Mouse (Mus musculus) megakaryocyte-erythroid progenitor cell, adult 5-6 weeks (primary cell): ENCODE data around the gene Htr1d. TPM values are rescaled to one million over a fixed set of nuclear protein-coding genes. Genes with fewer than 3 reads are reported as not detected.

ENCODE experiments used
- ATAC-seq: replicated peaks from 2 replicates; pipeline ENCODE4 v1.8.0; 2016; ENCODE audit warnings: mild to moderate bottlenecking, inconsistent platforms; ENCODE audit not compliant: severe bottlenecking, poor library complexity, low FRiP score, low TSS enrichment
- total RNA-seq, 2 experiments: library from RNA; stranded (forward) in 1 of 2; stranded (reverse) in 1 of 2; fragments of 200-1000, 215-1000 nt in 1 of 2; fragments of >200 nt in 1 of 2; fragmentation: Nextera tagmentation in 1 of 2; gene quantifications; 2 replicates each; pipeline ENCODE4 v1.2.3; 2014 to 2017

The Htr1d gene
- total RNA-seq, 2 experiments from 2014 or later: not detected

DNA sequence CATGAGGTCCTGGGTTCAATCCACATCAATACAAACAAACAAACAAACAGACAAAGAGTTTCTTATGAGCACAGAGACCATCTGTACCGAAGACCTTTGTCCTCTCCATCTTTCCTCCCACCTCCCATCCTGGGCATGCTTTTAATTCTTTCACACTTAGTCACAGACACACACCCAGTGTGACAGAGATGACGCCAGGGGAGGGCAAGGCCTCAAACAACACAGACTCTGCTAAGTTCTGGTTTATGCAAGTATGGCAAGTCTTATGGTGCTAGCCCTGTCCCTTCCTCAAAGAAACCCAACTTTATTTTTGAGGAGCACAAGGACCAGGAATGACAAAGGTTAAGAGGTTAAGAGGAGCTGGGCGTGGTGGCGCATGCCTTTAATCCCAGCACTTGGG lies 26.9 kb downstream of the Htr1d start:
- no peak for ATAC-seq

- ATAC-seq: 0 out of 2 replicates have a peak, but pooled peaks have one; percentile 52
These were observed 28.2 kb downstream of the Htr1d start for GRCm38 (mm10) chr4:136451564-136451963.

- no peak for ATAC-seq
These were observed 29.0 kb downstream of the Htr1d start for GRCm38 (mm10) chr4:136452286-136452685.

- ATAC-seq: no peak
These were observed 29.5 kb downstream of the Htr1d start for GRCm38 (mm10) chr4:136452792-136453191.

DNA sequence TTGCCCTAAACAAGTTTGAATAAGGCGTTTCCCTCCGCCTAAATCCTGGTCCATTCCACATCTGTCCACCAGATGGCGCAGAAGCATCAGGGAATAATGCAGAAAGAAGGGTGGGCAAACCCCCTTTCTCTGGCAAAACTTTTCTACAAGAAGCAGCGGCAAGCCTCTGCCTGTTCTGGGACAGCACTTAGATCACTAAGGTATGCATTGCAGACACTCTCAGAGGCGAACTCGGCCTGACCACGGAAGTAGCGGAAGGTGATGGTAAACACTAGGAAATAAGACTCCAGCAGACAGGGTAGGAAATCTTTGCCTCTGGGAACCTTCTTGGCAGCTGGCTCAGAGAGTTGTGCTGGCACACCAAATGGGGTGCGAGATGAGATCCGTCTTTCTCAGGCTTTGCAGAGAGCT lies 31.5 kb downstream of the Htr1d start:
- ATAC-seq: 0 out of 2 replicates have a peak, but pooled peaks have one; percentile 46

DNA sequence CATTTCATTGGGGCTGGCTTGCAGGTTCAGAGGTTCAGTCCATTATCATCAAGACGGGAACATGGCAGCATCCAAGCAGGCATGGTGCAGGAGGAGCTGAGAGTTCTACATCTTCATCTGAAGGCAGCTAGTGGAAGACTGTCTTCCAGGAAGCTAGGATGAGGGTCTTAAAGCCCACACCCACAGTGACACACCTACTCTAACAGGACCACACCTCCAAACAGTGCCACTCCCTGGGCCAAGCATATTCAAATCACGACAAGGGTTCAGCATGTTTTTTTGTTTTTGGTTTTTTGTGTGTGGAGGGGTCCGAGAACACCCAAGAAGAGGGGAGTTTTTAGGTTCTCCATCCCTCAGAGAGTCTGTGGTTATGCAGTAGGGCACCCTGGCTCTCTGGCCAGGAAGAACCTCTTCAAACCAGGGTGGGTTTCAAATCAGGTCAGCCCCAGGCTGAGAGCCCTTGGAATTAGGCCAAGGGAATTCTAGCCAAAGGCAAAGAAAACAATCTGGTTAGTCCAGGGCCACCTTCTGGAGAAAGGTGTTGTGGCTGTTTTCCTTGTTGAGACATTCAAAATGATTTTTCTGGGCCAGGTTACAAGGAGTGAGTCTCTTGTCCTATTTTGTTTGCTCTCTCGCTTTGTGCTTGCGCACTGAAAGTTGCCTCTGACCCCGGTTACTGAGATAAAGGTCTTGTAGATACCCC lies 33.3 kb downstream of the Htr1d start:
- ATAC-seq: no peak

DNA sequence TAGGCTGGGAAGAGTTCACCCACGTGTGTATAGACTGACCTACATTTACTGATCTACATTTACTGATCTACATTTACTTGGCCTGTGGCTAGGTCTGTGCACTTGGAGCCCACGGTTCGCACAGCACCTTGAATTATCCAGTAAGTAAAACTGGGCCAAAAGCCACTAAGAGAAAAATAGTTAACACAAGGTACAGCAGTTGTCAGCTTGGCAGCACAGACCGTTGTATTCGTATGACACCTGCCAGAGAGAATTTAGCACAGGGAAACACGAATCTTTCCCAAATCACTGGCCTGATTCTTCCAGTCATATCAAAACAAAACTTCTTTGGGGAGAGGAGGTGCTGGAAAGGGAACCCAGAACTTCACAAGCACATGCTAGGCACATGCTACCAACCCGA lies 35.0 kb downstream of the Htr1d start:
- no peak for ATAC-seq

- no peak for ATAC-seq
These were observed 35.9 kb downstream of the Htr1d start for GRCm38 (mm10) chr4:136459210-136459609.

DNA sequence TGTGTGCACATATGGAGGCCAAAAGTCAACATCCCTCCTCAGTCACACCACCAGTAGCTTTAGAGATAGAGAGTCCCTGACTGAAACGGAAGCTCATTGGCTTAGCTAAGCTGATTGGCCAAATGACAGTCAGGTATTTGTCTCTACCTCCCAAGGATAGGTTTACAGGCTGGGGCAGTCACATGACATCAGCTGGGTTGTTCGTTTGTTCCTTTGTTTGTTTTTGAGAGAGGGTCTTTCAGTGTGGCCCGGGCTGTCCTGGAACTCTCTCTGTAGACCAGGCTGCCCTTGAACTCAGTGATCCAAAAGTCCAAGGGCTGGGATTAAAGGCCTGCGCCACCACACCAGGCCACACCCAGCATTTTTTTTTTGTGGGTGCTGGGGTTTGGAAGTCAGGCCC lies 37.9 kb downstream of the Htr1d start:
- no peak for ATAC-seq

GRCm38 (mm10) chr4:136461761-136462085 lies 38.4 kb downstream of the Htr1d start:
- no peak for ATAC-seq

DNA sequence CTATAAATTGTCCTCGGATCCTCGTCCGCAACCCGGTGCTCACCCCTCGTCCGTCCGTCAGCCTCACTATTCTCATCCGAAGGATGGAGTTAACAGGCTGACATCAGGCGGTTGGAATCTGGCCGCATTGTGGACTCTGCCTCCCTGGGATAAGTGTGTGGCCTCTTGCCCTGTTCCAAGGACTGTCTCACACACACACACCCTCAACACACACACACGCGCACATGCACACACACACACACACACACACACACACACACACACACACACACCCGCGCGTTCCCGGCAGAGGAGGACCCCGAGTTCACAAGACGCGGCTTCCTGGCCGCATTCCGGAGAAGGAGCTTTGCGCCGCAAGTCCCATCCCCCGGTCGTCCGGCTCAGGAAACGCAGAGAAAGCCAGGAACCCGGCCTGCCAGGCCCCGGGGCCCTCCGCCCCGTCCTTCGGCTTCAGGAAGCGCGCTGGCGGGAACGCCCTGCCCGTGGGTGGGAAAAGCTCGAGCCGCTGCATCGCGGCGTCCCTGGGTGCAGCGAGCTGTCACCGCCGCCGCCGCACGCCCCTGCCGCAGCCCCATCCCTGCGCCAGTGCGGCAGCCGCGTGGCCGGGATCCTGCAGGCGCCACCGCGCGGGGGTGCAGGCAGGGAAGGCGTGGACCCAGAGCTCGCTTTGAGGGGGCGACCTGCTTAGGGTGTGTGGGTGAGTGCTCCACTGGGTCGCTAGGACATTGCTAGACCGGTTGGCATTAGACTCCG lies 38.9 kb downstream of the Htr1d start, which contains the start of gene 6030445D17Rik:
Gene 6030445D17Rik, plus strand, starts transcription at position 165 of the 753 bp plus-strand sequence.
- peak; percentile 64 for ATAC-seq

DNA sequence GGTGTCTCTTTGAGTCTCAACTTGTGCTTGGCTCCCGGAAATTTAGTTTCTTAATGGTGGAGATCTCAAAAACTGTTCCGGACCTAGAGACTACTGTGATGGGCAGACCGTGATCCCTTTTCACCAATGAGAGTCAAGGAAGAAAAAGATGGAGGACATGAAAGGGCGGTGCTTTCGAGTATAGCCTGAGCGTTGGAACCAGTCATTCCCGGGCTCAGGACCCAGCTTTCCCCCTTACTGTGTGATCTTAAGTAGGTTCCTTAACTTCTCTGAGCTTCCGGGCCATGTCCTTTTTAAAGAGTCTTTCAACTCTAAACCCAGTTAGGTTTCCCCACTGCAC lies 39.5 kb downstream of the Htr1d start:
- peak; percentile 72 for ATAC-seq

GRCm38 (mm10) chr4:136463436-136463835 lies 40.1 kb downstream of the Htr1d start:
- ATAC-seq: no peak

- no peak for ATAC-seq
These were observed 42.9 kb downstream of the Htr1d start for GRCm38 (mm10) chr4:136466226-136466625.

DNA sequence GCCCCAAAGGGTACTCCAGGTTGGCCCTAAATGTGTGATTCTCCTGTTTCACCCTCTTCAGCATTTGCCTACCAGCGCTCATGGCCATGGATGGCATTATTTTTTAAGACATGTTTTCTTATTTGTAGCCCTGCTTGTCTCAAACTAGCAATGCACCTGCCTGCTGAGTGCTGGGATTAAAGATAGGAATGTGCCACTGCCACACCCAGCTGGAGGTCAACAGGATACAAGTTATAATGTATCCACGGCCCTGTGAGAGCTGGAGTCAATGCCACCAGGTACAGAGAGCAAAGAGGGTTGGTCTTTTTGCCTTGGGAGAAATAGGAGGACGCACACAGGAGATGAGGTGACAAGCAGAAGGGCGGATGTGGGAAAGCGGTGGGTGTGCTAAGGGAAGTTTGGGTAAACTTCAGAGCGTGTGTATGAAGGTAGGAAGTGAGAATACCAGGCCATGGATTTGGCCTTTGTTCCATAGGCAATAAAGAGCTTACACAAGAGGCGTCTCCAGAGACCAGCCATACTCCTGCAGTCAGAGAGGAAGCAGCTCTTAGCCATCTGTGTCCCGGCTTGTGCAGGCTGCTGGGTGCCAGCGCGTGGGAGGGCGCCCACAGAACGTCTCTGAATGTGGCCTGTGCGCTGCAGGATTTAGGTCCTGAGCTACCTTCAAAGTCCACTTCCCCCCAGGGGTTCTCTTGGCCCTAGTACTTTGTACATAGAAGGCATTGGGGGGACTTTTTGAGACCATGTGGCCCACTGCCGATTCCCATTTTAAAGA lies 45.4 kb downstream of the Htr1d start:
- 0 out of 2 replicates have a peak, but pooled peaks have one; percentile 15 for ATAC-seq

DNA sequence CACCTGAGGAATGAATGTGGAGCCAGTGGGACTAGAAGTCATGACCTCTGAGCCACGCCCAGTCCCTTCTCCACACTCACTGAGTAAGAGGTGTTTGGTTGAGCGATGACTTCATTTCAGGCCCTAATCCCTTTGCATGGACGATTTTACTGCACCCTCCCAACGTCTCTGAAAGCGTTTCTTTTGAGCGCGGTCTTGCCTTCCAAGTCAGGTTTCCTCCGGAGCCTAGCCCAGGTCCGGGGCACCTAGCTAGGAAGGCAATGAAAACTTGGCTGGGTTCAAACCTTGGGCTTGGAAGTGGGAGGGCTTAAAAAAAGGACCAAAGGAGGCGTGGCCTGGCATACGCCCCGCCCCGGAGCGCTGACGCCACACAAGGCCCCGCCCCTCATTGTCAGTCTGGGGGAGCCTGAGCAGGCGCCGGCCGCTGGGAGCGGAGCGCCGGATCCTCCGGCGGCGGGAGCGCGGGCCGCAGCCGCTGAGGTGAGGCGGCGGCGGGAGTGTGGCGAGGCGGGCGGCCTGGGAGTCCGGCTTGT lies 46.1 kb downstream of the Htr1d start, which contains the start of gene Luzp1:
Gene Luzp1, plus strand, starts transcription at position 391 of the 533 bp plus-strand sequence.
- peak; percentile 95 for ATAC-seq

- no peak for ATAC-seq
These were observed 46.6 kb downstream of the Htr1d start for GRCm38 (mm10) chr4:136469941-136470346.

GRCm38 (mm10) chr4:136470347-136471071 lies 47.2 kb downstream of the Htr1d start:
- no peak for ATAC-seq

- ATAC-seq: no peak
These were observed 53.4 kb downstream of the Htr1d start for GRCm38 (mm10) chr4:136476692-136477091.
